Mouse (Mus musculus): ENCODE results near the gene Mcm6.

DNA sequence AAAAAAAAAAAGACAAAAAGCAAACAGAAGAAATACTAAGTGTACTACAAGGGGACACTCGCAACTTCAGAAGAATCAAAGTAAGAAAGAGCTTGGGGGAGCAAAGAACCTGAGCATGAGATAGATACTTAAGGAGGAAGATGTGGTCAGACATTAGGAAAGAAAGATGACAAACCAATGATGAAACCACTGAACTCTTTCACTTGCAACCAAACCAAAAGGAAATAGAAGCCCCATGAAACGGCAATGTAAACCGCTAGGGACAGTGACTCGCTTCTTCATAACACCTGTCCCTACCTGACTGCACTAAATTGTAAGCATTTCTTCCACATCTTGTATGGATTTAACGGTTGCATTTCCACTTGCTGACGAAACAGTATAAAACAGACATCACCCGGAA, 27.0 kb upstream of the Mcm6 start:
- TF ChIP-seq NRF1 (IDR thresholded peaks at IDR 0.05; ENCODE audit: low read depth, low read length) (no peak), CTCF (conservative IDR thresholded peaks at IDR 0.05 in 1 of 2, IDR thresholded peaks at IDR 0.05 in 1 of 2; ENCODE audit: low read depth in 2 of 2, low read length in 2 of 2) (no peak)
